Mouse (Mus musculus): ENCODE measurements around the gene Pkd1l1.

Gene Pkd1l1

GRCm38 (mm10) chr11:8936431-8937110, 36.5 kb downstream of the Pkd1l1 start:
- peak; percentile 61 to 64 for DNase-seq

GRCm38 (mm10) chr11:8916081-8916671, 56.9 kb downstream of the Pkd1l1 start:
- DNase-seq = peak; percentile 47 to 51

GRCm38 (mm10) chr11:8882793-8883192, 90.3 kb downstream of the Pkd1l1 start:
- DNase-seq = no peak

GRCm38 (mm10) chr11:8881521-8881920, 91.5 kb downstream of the Pkd1l1 start:
- no peak for DNase-seq

- DNase-seq = no peak
These were observed 103.0 kb downstream of the Pkd1l1 start for GRCm38 (mm10) chr11:8870115-8870514.

GRCm38 (mm10) chr11:8866021-8866420, 107.0 kb downstream of the Pkd1l1 start:
- DNase-seq = no peak

GRCm38 (mm10) chr11:8863955-8864675, 109.0 kb downstream of the Pkd1l1 start:
- no peak for DNase-seq

GRCm38 (mm10) chr11:8862426-8862825, 110.6 kb downstream of the Pkd1l1 start:
- DNase-seq = no peak

- no peak for DNase-seq
These were observed 111.1 kb downstream of the Pkd1l1 start for GRCm38 (mm10) chr11:8861978-8862377.

- DNase-seq = peak; percentile 7 to 16
These were observed 112.2 kb downstream of the Pkd1l1 start for GRCm38 (mm10) chr11:8860878-8861277.

GRCm38 (mm10) chr11:8859868-8860267, 113.2 kb downstream of the Pkd1l1 start:
- DNase-seq = peak; percentile 21 to 29

GRCm38 (mm10) chr11:8859041-8859440, 114.0 kb downstream of the Pkd1l1 start:
- no peak for DNase-seq

- no peak for DNase-seq
These were observed 116.9 kb downstream of the Pkd1l1 start for GRCm38 (mm10) chr11:8856125-8856524.

- no peak for DNase-seq
These were observed 125.0 kb downstream of the Pkd1l1 start for GRCm38 (mm10) chr11:8848049-8848448.

GRCm38 (mm10) chr11:8847627-8848026, 125.4 kb downstream of the Pkd1l1 start:
- no peak for DNase-seq

- DNase-seq = no peak
These were observed 136.9 kb downstream of the Pkd1l1 start for GRCm38 (mm10) chr11:8836176-8836575.

- DNase-seq = no peak
These were observed 138.9 kb downstream of the Pkd1l1 start for GRCm38 (mm10) chr11:8834121-8834520.

GRCm38 (mm10) chr11:8830551-8830950, 142.5 kb downstream of the Pkd1l1 start:
- DNase-seq = no peak

GRCm38 (mm10) chr11:8829561-8829960, 143.5 kb downstream of the Pkd1l1 start:
- DNase-seq = no peak

GRCm38 (mm10) chr11:8828836-8829526, 144.1 kb downstream of the Pkd1l1 start:
- no peak for DNase-seq

GRCm38 (mm10) chr11:8826609-8827008, 146.5 kb downstream of the Pkd1l1 start:
- no peak for DNase-seq

- DNase-seq = no peak
These were observed 147.0 kb downstream of the Pkd1l1 start for GRCm38 (mm10) chr11:8826046-8826445.

- no peak for DNase-seq
These were observed 147.7 kb downstream of the Pkd1l1 start for GRCm38 (mm10) chr11:8825413-8825812.
